Mouse (Mus musculus) liver, postnatal 0 days (tissue): ENCODE results near the gene Ptgis. TPM values are rescaled to one million over a fixed set of nuclear protein-coding genes. Genes with fewer than 3 reads are reported as not detected.

Experiments
- ATAC-seq: fragments of 200-750 bp; cut with Nextera tagmentation; 2 replicates; pipeline ENCODE4 v1.8.0; 2017; ENCODE audit warnings: mild to moderate bottlenecking, moderate library complexity
- DNase-seq: peaks from one replicate; pipeline ENCODE4 v3.0.0-alpha.2; 2016
- H3K27ac ChIP-seq: fragments of 300-500 bp; sonication (generic); 2 replicates; pipeline ENCODE4 v1.5.1; 2014; ENCODE audit warnings: antibody characterized with exemption, moderate library complexity, mild to moderate bottlenecking, low read depth
- H3K27me3 ChIP-seq: fragments of 300-500 bp; sonication (generic); 2 replicates; pipeline ENCODE4 v1.6.1; 2014; ENCODE audit warnings: low read length, control low read depth, mixed read lengths; ENCODE audit not compliant: insufficient read depth
- H3K36me3 ChIP-seq: fragments of 300-500 bp; sonication (generic); replicated peaks from 2 replicates; pipeline ENCODE4 v1.6.1; 2014; ENCODE audit warnings: mild to moderate bottlenecking, control low read depth, low read length, moderate library complexity, mixed read lengths; ENCODE audit not compliant: insufficient read depth
- H3K4me1 ChIP-seq: fragments of 300-500 bp; sonication (generic); 2 replicates; pipeline ENCODE4 v1.6.1; 2014; ENCODE audit warnings: antibody characterized with exemption, mild to moderate bottlenecking, control low read depth; ENCODE audit not compliant: insufficient read depth
- H3K4me2 ChIP-seq: fragments of 300-500 bp; sonication (generic); 2 replicates; pipeline ENCODE4 v1.6.1; 2014; ENCODE audit warnings: low read depth, mild to moderate bottlenecking, low read length, moderate library complexity, mixed read lengths
- H3K4me3 ChIP-seq: fragments of 300-500 bp; sonication (generic); 2 replicates; pipeline ENCODE4 v1.5.1; 2014; ENCODE audit warnings: low read depth, low read length
- H3K9ac ChIP-seq: fragments of 300-500 bp; sonication (generic); replicated peaks from 2 replicates; pipeline ENCODE4 v1.6.1; 2014; ENCODE audit warnings: mild to moderate bottlenecking, moderate library complexity
- H3K9me3 ChIP-seq: fragments of 300-500 bp; sonication (generic); 2 replicates; pipeline ENCODE4 v1.6.1; 2016; ENCODE audit warnings: mild to moderate bottlenecking, control low read depth, low read length, mixed read lengths
- CTCF ChIP-seq: sonication (generic); IDR thresholded peaks from 2 replicates; pipeline ENCODE4 v1.5.1; 2016; ENCODE audit warnings: antibody characterized with exemption, low read depth
- EP300 ChIP-seq: IDR thresholded peaks from 2 replicates; pipeline ENCODE4 v1.6.1; 2016; ENCODE audit warnings: antibody characterized with exemption, low read depth, mild to moderate bottlenecking
- WGBS: fragments of 180-500 bp; shearing (Covaris S2); extraction: QIAGEN DNeasy Blood & Tissue Kit; methylation state at CpG from one replicate; pipeline ENCODE4 v1.1.7; 2014; ENCODE audit not compliant: insufficient replicate concordance; 5-methylcytosine and 5-hydroxymethylcytosine counted together
- polyA plus RNA-seq: library from polyadenylated mRNA; unstranded; fragments of >200 nt; fragmentation: Nextera tagmentation; extraction: Ambion mirVana; gene quantifications from 2 replicates; pipeline ENCODE4 v1.2.1, GENCODE M21; 2015

Gene Ptgis
- polyA plus RNA-seq, 1 experiment from 2014 or later = 1.8 TPM

DNA sequence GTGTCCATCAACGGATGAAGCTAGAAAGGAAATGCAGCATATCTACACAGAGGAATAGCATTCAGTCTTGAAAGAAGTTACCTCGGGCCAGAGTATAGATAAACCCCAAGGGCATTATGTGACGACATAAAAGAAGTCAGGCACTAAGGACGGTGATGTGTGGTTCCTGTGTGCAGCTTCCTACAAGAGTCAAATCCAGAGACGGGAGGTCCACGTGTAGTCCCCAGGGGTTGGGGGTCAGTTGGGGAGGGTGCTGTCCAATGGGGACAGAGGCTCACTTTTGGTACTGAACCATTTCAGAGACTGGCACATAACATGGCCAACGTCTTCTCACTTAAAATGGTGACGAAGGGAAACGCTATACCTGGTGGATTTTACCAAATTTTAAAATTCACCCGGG is 61.1 kb downstream of the Ptgis start:
- H3K27me3 ChIP-seq = no peaks in the 10 kb centered on the region
- H3K27ac ChIP-seq = no peak overlapping the region
- H3K9ac ChIP-seq = no peak overlapping the region
- ATAC-seq = no peak
- no peaks in the 10 kb centered on the region for H3K4me1 ChIP-seq
- H3K9me3 ChIP-seq = no peaks in the 10 kb centered on the region
- DNase-seq = no peak
- no peak overlapping the region for H3K4me2 ChIP-seq
- no peaks in the 10 kb centered on the region for H3K36me3 ChIP-seq
- no peak overlapping the region for H3K4me3 ChIP-seq
- TF ChIP-seq EP300 (no peak), CTCF (no peak)
- WGBS = 69% methylated on average over 10 of the region's 10 CpGs

DNA sequence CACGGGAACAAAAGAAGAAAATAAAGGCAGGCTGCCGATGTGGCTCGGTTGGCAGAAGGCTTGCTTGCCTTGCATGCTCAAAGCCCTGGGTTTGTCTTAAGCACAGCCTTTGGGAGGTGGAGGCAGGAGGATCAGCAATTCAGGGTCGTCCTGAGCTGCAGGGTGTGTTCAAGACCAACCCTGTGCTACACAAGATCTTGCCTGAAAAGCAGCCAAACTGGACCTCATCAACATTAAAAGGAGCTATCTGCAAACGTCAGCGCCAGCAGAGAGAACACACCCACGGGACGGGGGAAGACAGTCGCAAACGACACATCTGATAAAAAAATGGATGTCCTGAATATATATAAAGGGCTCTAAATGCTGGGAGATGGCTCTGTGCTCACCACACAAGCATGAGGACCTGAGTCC is 63.2 kb downstream of the Ptgis start:
- WGBS = 45% methylated on average over 10 of the region's 10 CpGs
- no peak overlapping the region for H3K27ac ChIP-seq
- H3K27me3 ChIP-seq = no peaks in the 10 kb centered on the region
- no peak overlapping the region for H3K4me3 ChIP-seq
- H3K4me1 ChIP-seq = no peaks in the 10 kb centered on the region
- no peak for ATAC-seq
- H3K9ac ChIP-seq = no peak overlapping the region
- TF ChIP-seq CTCF = no peak
- no peak for TF ChIP-seq EP300
- no peaks in the 10 kb centered on the region for H3K9me3 ChIP-seq
- H3K4me2 ChIP-seq = no peak overlapping the region
- no peaks in the 10 kb centered on the region for H3K36me3 ChIP-seq
- DNase-seq = no peak

DNA sequence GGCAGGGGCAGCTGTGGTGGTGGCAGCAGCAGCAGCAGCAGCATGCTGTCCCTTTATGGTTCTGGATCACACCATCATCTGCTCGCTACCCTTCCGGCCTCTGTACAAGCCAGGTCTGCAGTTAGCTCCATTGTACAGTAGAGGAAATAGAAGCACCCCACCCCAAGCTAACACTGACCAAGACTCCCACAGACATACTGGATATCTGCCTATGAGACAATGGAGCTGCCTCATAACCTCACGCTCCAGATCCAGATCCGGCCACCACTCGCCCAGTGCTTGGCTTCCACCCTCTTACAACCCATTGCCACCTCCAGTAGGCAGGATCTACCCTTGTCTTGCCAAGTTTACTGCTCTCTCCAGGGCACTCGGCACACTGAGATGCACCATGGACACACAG is 65.1 kb downstream of the Ptgis start:
- 85% methylated on average over 6 of the region's 6 CpGs for WGBS
- TF ChIP-seq CTCF (no peak), EP300 (no peak)
- no peaks in the 10 kb centered on the region for H3K27me3 ChIP-seq
- H3K4me3 ChIP-seq = no peak overlapping the region
- DNase-seq = no peak
- H3K9me3 ChIP-seq = no peaks in the 10 kb centered on the region
- H3K36me3 ChIP-seq = no peaks in the 10 kb centered on the region
- no peaks in the 10 kb centered on the region for H3K4me1 ChIP-seq
- no peak overlapping the region for H3K9ac ChIP-seq
- no peak for ATAC-seq
- H3K27ac ChIP-seq = no peak overlapping the region
- no peak overlapping the region for H3K4me2 ChIP-seq

GRCm38 (mm10) chr2:167173051-167173875 is 67.1 kb downstream of the Ptgis start:
- Histone ChIP-seq H3K9ac (no peak overlapping the region), H3K9me3 (no peaks in the 10 kb centered on the region), H3K4me1 (no peaks in the 10 kb centered on the region), H3K4me2 (no peak overlapping the region), H3K4me3 (no peak overlapping the region), H3K27me3 (no peaks in the 10 kb centered on the region), H3K36me3 (no peaks in the 10 kb centered on the region), H3K27ac (no peak overlapping the region)
- DNase-seq (no peak), ATAC-seq (no peak)
- no peak for TF ChIP-seq EP300
- TF ChIP-seq CTCF = no peak
- 68% methylated on average over 5 of the region's 5 CpGs for WGBS

DNA sequence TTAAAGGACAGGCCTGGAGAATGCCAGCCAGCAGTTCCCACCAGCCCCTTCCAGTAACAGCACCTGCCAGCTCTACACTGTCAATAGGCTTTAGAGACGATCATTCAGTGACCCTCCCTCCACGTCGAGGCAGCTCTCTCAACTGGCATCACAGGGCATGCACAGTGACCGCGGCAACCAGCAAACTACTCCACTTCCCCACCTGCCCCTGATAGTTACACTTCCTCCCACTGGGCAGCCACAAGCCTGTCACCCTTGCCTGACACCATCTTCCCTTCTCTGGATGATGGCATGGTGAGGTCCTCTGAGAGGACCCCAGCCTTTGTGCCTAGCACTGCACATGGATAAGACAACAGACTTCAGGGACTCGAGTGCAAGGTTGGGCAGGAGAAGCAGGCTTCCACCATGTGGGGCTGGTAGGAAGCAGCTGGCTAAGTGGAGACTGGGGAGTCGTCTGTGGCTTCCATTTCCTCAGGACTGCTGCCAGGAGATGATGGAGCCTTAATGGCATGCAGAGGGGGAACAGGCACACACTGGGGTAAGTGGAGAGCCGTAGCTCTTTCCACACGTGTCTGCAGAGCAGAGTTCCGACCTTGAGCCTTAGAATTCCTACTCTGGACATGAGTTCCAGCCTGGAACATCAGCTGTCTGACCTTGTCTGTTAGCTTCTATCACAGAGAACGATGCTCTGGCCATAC is 72.7 kb downstream of the Ptgis start:
- Histone ChIP-seq H3K36me3 (no peaks in the 10 kb centered on the region), H3K27me3 (no peaks in the 10 kb centered on the region), H3K27ac (no peak overlapping the region), H3K4me1 (0 out of 2 replicates have a peak, but pooled peaks cover 2% of the 10 kb centered on the region), H3K9ac (no peak overlapping the region), H3K4me3 (no peak overlapping the region), H3K9me3 (no peaks in the 10 kb centered on the region), H3K4me2 (no peak overlapping the region)
- TF ChIP-seq EP300 (no peak), CTCF (no peak)
- ATAC-seq = no peak
- WGBS = 19% methylated on average over 11 of the region's 11 CpGs
- DNase-seq = no peak

- Histone ChIP-seq H3K27me3 (no peaks in the 10 kb centered on the region), H3K9me3 (no peaks in the 10 kb centered on the region), H3K27ac (no peak overlapping the region), H3K36me3 (no peaks in the 10 kb centered on the region), H3K4me1 (0 out of 2 replicates have a peak, but pooled peaks cover 2% of the 10 kb centered on the region), H3K4me3 (no peak overlapping the region), H3K9ac (no peak overlapping the region), H3K4me2 (no peak overlapping the region)
- DNase-seq (no peak), ATAC-seq (no peak)
- WGBS = 77% methylated on average over 9 of the region's 9 CpGs
- TF ChIP-seq CTCF = no peak
- no peak for TF ChIP-seq EP300
Observed at GRCm38 (mm10) chr2:167163600-167163999, 76.8 kb downstream of the Ptgis start.
